In the genomic region with DNA sequence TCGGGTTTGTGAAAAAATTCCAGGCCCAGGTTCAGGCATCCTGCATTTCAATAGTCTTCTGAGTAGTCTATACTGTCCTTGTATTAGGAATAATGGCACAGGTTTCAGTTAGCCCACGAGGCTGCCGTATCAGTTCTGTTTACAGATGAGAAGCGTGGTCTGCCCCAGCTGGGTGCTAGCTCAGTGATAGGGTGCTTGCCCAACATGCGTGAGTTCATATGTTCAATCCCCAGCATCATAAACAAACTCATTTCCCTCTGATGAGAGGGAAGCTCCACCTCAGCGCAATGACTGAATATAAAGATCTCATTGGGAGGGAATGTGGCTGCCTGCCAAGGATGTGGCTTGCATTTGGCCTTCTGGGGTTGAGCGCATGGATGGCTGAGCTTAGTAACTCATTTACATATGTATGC, we compare ENCODE assay signal across 9 mouse cellular contexts. TPM values are rescaled to one million over a fixed set of nuclear protein-coding genes. Genes with fewer than 3 reads are reported as not detected.
DNase-seq lines count a peak whose midpoint lies in the region; ATAC-seq and TF ChIP-seq lines count a peak whose summit lies in the region.
"Had no signal": no experiment of that assay in that cellular context is flagged by ENCODE, and none has a peak within 500 bp of the region (broad histone marks: within the 10 kb centered on the region; RNA-seq: fewer than 3 reads in every experiment).

No protein-coding gene starts in this region.

- H3K4me3 ChIP-seq in lung, embryonic 14.5 days (ENCODE audit: low read depth, low read length) = no peak overlapping the region
- no peak overlapping the region for H3K4me3 ChIP-seq in lung, adult 2 months (replicated peaks; ENCODE audit: extremely low read depth, low read depth, low read length)

- ATAC-seq in lung, embryonic 14.5 days (ENCODE audit: insufficient read depth) = peak; percentile 44
- ATAC-seq in granulocyte monocyte progenitor cell, adult 5-6 weeks (replicated peaks; ENCODE audit: poor library complexity, severe bottlenecking) = peak; percentile 50; the same call in 1 of the 2 replicates
- ATAC-seq in megakaryocyte-erythroid progenitor cell, adult 5-6 weeks (replicated peaks; ENCODE audit: low FRiP score, low TSS enrichment, poor library complexity, severe bottlenecking) = peak; percentile 73

- H3K27me3 ChIP-seq in lung, embryonic 14.5 days (ENCODE audit: insufficient read depth, low read length) = no peaks in the 10 kb centered on the region

- no peak for TF ChIP-seq CTCF in lung, embryonic 14.5 days (IDR thresholded peaks at IDR 0.05; ENCODE audit: low read depth)
- no peak for TF ChIP-seq CTCF in lung, adult 2 months (IDR thresholded peaks at IDR 0.05; ENCODE audit: insufficient read depth, low read length)

- no peak overlapping the region for H3K4me2 ChIP-seq in lung, embryonic 14.5 days

- no peak for TF ChIP-seq POLR2A in lung, adult 2 months (IDR thresholded peaks at IDR 0.05; ENCODE audit: borderline replicate concordance, extremely low read depth, low read depth, low read length)

- no peaks in the 10 kb centered on the region for H3K4me1 ChIP-seq in lung, embryonic 14.5 days (ENCODE audit: insufficient read depth)
- H3K4me1 ChIP-seq in lung, adult 2 months (ENCODE audit: control insufficient read depth, insufficient read depth, low read length) = no peaks in the 10 kb centered on the region

- H3K9ac ChIP-seq in lung, embryonic 14.5 days = no peak overlapping the region

- no peaks in the 10 kb centered on the region for H3K36me3 ChIP-seq in lung, embryonic 14.5 days (ENCODE audit: insufficient read depth)

- WGBS in lung, embryonic 14.5 days = 42% methylated on average over 7 of the region's 7 CpGs
- WGBS in lung, adult 2 months = 48% methylated on average over 7 of the region's 7 CpGs

- peak; percentile 87 for DNase-seq in lung, embryonic 14.5 days
- no peak for DNase-seq in lung, adult 2 months
- peak; percentile 17 for DNase-seq in adrenal gland, adult 8-10 months
- DNase-seq in thymus, postnatal 25 days = no peak
- no peak for DNase-seq in heart, adult 9 months (ENCODE audit: low spot score in 2 of 2)

- H3K9me3 ChIP-seq in lung, embryonic 14.5 days (ENCODE audit: low read depth, low read length) = no peaks in the 10 kb centered on the region

- no peak overlapping the region for H3K27ac ChIP-seq in lung, embryonic 14.5 days (ENCODE audit: low read depth)

RNA-seq across cellular contexts. Expression of gene Snx29, which starts 47.4 kb away (rescaled TPM):
- polyA plus RNA-seq in lung, embryonic 14.5 days (2014; fragmentation: Nextera tagmentation; extraction: Ambion mirVana) = 10.3 and 10.8 TPM in 2 replicates
- 8.5 and 10.6 TPM in 2 replicates for polyA plus RNA-seq in lung, adult 2 months (2012; rRNA removed)
- total RNA-seq in adrenal gland, adult 8-10 months (2022) = 10 to 100 TPM; 17.2 to 35.2 (median 21.6) TPM
- 14.1 and 21.2 TPM in 2 replicates for total RNA-seq in granulocyte monocyte progenitor cell, adult 5-6 weeks (2014; fragmentation: Nextera tagmentation)
- total RNA-seq in granulocyte monocyte progenitor cell, adult 5-6 weeks (2017) = 7.8 and 10.8 TPM in 2 replicates
- total RNA-seq in megakaryocyte-erythroid progenitor cell, adult 5-6 weeks (2014; fragmentation: Nextera tagmentation) = 7.8 and 9.3 TPM in 2 replicates
- 5.4 and 6.1 TPM in 2 replicates for total RNA-seq in megakaryocyte-erythroid progenitor cell, adult 5-6 weeks (2017)

RNA-seq across cellular contexts. Expression of gene Tnfrsf17, which starts 56.5 kb away (rescaled TPM):
- polyA plus RNA-seq in lung, embryonic 14.5 days (2014; fragmentation: Nextera tagmentation; extraction: Ambion mirVana) = not detected in 2 replicates
- polyA plus RNA-seq in lung, adult 2 months (2012; rRNA removed) = 0.36 and 0.41 TPM in 2 replicates
- under 1 TPM in 1 of 4 experiments, not detected in 3; 0.89 TPM for total RNA-seq in adrenal gland, adult 8-10 months (2022)
- not detected in 2 replicates for total RNA-seq in granulocyte monocyte progenitor cell, adult 5-6 weeks (2014; fragmentation: Nextera tagmentation)
- not detected in 2 replicates for total RNA-seq in granulocyte monocyte progenitor cell, adult 5-6 weeks (2017)
- not detected in 2 replicates for total RNA-seq in megakaryocyte-erythroid progenitor cell, adult 5-6 weeks (2014; fragmentation: Nextera tagmentation)
- not detected in 2 replicates for total RNA-seq in megakaryocyte-erythroid progenitor cell, adult 5-6 weeks (2017)
- total RNA-seq: layer of hippocampus, postnatal 36 days had no signal
- polyA plus RNA-seq: stomach, embryonic 14.5 days had no signal

Comparison
In these comparisons a context has a peak if more than half of its experiments do, and no peak if none do; other contexts are left out.
1. DNase-seq: peak in lung, embryonic 14.5 days (single experiment) and adrenal gland, adult 8-10 months (single experiment); none in lung, adult 2 months (single experiment), thymus, postnatal 25 days (single experiment) and heart, adult 9 months (0 of 2).
2. Peak in every context shown above with its lines, with median percentiles within 50 percentile points of each other: ATAC-seq.